Mouse (Mus musculus) erythroblast, embryonic 14.5 days (primary cell): Measurements from ENCODE around the gene Gm21969.

Experiments
- GATA1 ChIP-seq: IDR thresholded peaks from 2 replicates; pipeline ENCODE4 v1.6.1; 2012; ENCODE audit warnings: low read length, inconsistent platforms, mixed read lengths
- TAL1 ChIP-seq: IDR thresholded peaks from 3 replicates; pipeline ENCODE4 v1.6.1; 2012; ENCODE audit warnings: low read length, inconsistent platforms, mixed read lengths

- TF ChIP-seq GATA1 (no peak), TAL1 (no peak)
Measured at GRCm38 (mm10) chr4:139650907-139651306, 47.9 kb downstream of the Gm21969 start.
